In the genomic region with DNA sequence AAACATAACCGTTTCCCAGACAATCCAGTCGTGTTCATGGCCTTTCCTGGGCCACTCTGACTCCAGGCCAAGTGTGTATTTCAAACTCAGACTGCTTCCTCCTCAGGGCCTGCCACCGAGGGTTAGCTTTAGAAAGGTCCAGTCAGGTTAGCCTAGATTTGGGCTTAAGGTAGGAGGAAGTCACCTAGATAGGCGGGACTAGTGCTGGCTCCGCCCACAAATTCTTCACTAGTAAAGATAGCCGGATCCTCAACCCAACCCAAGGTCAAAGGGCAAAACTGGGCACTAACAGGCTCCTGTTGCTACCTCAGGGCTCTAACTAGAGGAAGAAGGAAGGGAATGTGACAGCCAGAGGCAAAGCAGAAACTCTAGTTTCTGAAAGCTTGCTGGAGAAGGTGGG, we compare ENCODE assay signal across 10 mouse cellular contexts. TPM values are rescaled to one million over a fixed set of nuclear protein-coding genes. Genes with fewer than 3 reads are reported as not detected.
DNase-seq lines count a peak whose midpoint lies in the region; ATAC-seq and TF ChIP-seq lines count a peak whose summit lies in the region.
"Had no signal": no experiment of that assay in that cellular context is flagged by ENCODE, and none has a peak within 500 bp of the region (broad histone marks: within the 10 kb centered on the region; RNA-seq: fewer than 3 reads in every experiment).

No protein-coding gene starts in this region.

- no peaks in the 10 kb centered on the region for H3K27me3 ChIP-seq in intestine, postnatal 0 days (replicated peaks; ENCODE audit: control insufficient read depth, insufficient read depth, low read length)
- H3K27me3 ChIP-seq in liver, embryonic 13.5 days: peaks cover 59% of the 10 kb centered on the region
- H3K27me3 ChIP-seq in stomach, embryonic 15.5 days (replicated peaks): peaks cover 22% of the 10 kb centered on the region

- peak; percentile 32 for ATAC-seq in intestine, postnatal 0 days
- ATAC-seq in liver, embryonic 13.5 days (ENCODE audit: low read depth): no peak
- no peak for ATAC-seq in stomach, embryonic 15.5 days (ENCODE audit: insufficient read depth, low FRiP score, low read depth)

- TF ChIP-seq CTCF in lung, adult 2 months (IDR thresholded peaks at IDR 0.05; ENCODE audit: insufficient read depth, low read length): no peak
- TF ChIP-seq CTCF in intestine, postnatal 0 days (IDR thresholded peaks at IDR 0.05; ENCODE audit: low read depth): no peak

- peak; percentile 61 to 70 for DNase-seq in lung, adult 18-20 months
- DNase-seq in lung, adult 2 months: no peak
- DNase-seq in liver, embryonic 13.5 days: no peak
- DNase-seq in spleen, postnatal 4 days (ENCODE audit: low spot score in 2 of 2): no peak
- DNase-seq in heart, postnatal 10 days: no peak
- DNase-seq in heart, adult 9 months (ENCODE audit: low spot score in 2 of 2): no peak
- DNase-seq: heart, postnatal 4 days had no signal

- H3K27ac ChIP-seq in intestine, postnatal 0 days (ENCODE audit: low read depth, low read length): peak overlapping the region; percentile 92
- H3K27ac ChIP-seq in liver, embryonic 13.5 days: no peak overlapping the region
- H3K27ac ChIP-seq in stomach, embryonic 15.5 days: peak overlapping the region; percentile 74
- H3K27ac ChIP-seq: midbrain, embryonic 15.5 days had no signal

- no peak for TF ChIP-seq POLR2A in lung, adult 2 months (IDR thresholded peaks at IDR 0.05; ENCODE audit: borderline replicate concordance, extremely low read depth, low read depth, low read length)

- H3K9me3 ChIP-seq in intestine, postnatal 0 days (ENCODE audit: control insufficient read depth): no peaks in the 10 kb centered on the region
- H3K9me3 ChIP-seq in liver, embryonic 13.5 days (replicated peaks): no peaks in the 10 kb centered on the region
- no peaks in the 10 kb centered on the region for H3K9me3 ChIP-seq in stomach, embryonic 15.5 days
- H3K9me3 ChIP-seq: midbrain, embryonic 15.5 days had no signal

- peaks cover 6% of the 10 kb centered on the region; the same call in 1 of the 2 replicates for H3K4me1 ChIP-seq in lung, adult 2 months (ENCODE audit: control insufficient read depth, insufficient read depth, low read length)
- H3K4me1 ChIP-seq in intestine, postnatal 0 days (replicated peaks; ENCODE audit: control insufficient read depth, insufficient read depth, low read length): peaks cover 7% of the 10 kb centered on the region; the same call in 1 of the 2 replicates
- H3K4me1 ChIP-seq in liver, embryonic 13.5 days (replicated peaks): peaks cover 53% of the 10 kb centered on the region
- H3K4me1 ChIP-seq in stomach, embryonic 15.5 days: peaks cover 44% of the 10 kb centered on the region

- H3K36me3 ChIP-seq in intestine, postnatal 0 days (ENCODE audit: control insufficient read depth, insufficient read depth): peaks cover under 1% of the 10 kb centered on the region; the same call in 1 of the 2 replicates
- H3K36me3 ChIP-seq in liver, embryonic 13.5 days: no peaks in the 10 kb centered on the region
- H3K36me3 ChIP-seq in stomach, embryonic 15.5 days: no peaks in the 10 kb centered on the region
- H3K36me3 ChIP-seq: midbrain, embryonic 15.5 days had no signal

- intact Hi-C loops in heart, postnatal 10 days (cut with DNase I): no loop called here

- H3K4me2 ChIP-seq in intestine, postnatal 0 days (replicated peaks; ENCODE audit: low read depth): peak overlapping the region; percentile 60
- H3K4me2 ChIP-seq in liver, embryonic 13.5 days: peak overlapping the region; percentile 74; the same call in 1 of the 2 replicates
- H3K4me2 ChIP-seq in stomach, embryonic 15.5 days: peak overlapping the region; percentile 85; the same call in 1 of the 2 replicates

- WGBS in lung, adult 2 months: 36% methylated on average over 6 of the region's 6 CpGs
- 19% methylated on average over 6 of the region's 6 CpGs for WGBS in intestine, postnatal 0 days
- 34% methylated on average over 6 of the region's 6 CpGs for WGBS in liver, embryonic 13.5 days (ENCODE audit: insufficient replicate concordance)
- 33% methylated on average over 6 of the region's 6 CpGs for WGBS in stomach, embryonic 15.5 days

- H3K4me3 ChIP-seq in lung, adult 2 months (replicated peaks; ENCODE audit: extremely low read depth, low read depth, low read length): no peak overlapping the region
- peak overlapping the region; percentile 62; the same call in 1 of the 2 replicates for H3K4me3 ChIP-seq in intestine, postnatal 0 days (ENCODE audit: low read depth, low read length)
- H3K4me3 ChIP-seq in liver, embryonic 13.5 days (replicated peaks): peak overlapping the region; percentile 53; the same call in 1 of the 2 replicates
- no peak overlapping the region for H3K4me3 ChIP-seq in stomach, embryonic 15.5 days (replicated peaks)

- H3K9ac ChIP-seq in intestine, postnatal 0 days (ENCODE audit: low read depth, low read length): 0 out of 2 replicates have a peak overlapping the region, but pooled peaks have one; percentile 63
- H3K9ac ChIP-seq in liver, embryonic 13.5 days: no peak overlapping the region
- no peak overlapping the region for H3K9ac ChIP-seq in stomach, embryonic 15.5 days
- H3K9ac ChIP-seq: midbrain, embryonic 15.5 days had no signal

RNA-seq across cellular contexts. Expression of a gene that starts 4.8 kb away (rescaled TPM):
- polyA plus RNA-seq in lung, adult 2 months (2012; rRNA removed): 27.6 and 27.7 TPM in 2 replicates
- 43.2 and 43.4 TPM in 2 replicates for polyA plus RNA-seq in intestine, postnatal 0 days (2015; fragmentation: Nextera tagmentation; extraction: Ambion mirVana)
- 0.35 and 0.43 TPM in 2 replicates for polyA plus RNA-seq in liver, embryonic 13.5 days (2015; fragmentation: Nextera tagmentation; extraction: Ambion mirVana)
- polyA plus RNA-seq in stomach, embryonic 15.5 days (2015; fragmentation: Nextera tagmentation; extraction: Ambion mirVana): 32.6 and 38.7 TPM in 2 replicates
- total RNA-seq in heart, postnatal 10 days (2021): under 1 TPM; 0.14 to 0.37 TPM

RNA-seq across cellular contexts. Expression of a gene that starts 6.2 kb away (rescaled TPM):
- 103 and 104 TPM in 2 replicates for polyA plus RNA-seq in lung, adult 2 months (2012; rRNA removed)
- polyA plus RNA-seq in intestine, postnatal 0 days (2015; fragmentation: Nextera tagmentation; extraction: Ambion mirVana): 27.2 and 27.6 TPM in 2 replicates
- polyA plus RNA-seq in liver, embryonic 13.5 days (2015; fragmentation: Nextera tagmentation; extraction: Ambion mirVana): 13.2 and 16.7 TPM in 2 replicates
- polyA plus RNA-seq in stomach, embryonic 15.5 days (2015; fragmentation: Nextera tagmentation; extraction: Ambion mirVana): 43.1 and 47.6 TPM in 2 replicates
- total RNA-seq in heart, postnatal 10 days (2021): 10 to 100 TPM; 43.2 to 46.4 TPM

RNA-seq across cellular contexts. Expression of a gene that starts 19.8 kb away (rescaled TPM):
- 86.4 and 104 TPM in 2 replicates for polyA plus RNA-seq in lung, adult 2 months (2012; rRNA removed)
- polyA plus RNA-seq in intestine, postnatal 0 days (2015; fragmentation: Nextera tagmentation; extraction: Ambion mirVana): 75.2 and 75.4 TPM in 2 replicates
- polyA plus RNA-seq in liver, embryonic 13.5 days (2015; fragmentation: Nextera tagmentation; extraction: Ambion mirVana): 24.5 and 26.7 TPM in 2 replicates
- polyA plus RNA-seq in stomach, embryonic 15.5 days (2015; fragmentation: Nextera tagmentation; extraction: Ambion mirVana): 54.4 and 58.1 TPM in 2 replicates
- 10 to 100 TPM; 66.5 to 68.3 TPM for total RNA-seq in heart, postnatal 10 days (2021)

RNA-seq across cellular contexts. Expression of a gene that starts 19.9 kb away (rescaled TPM):
- 60.1 and 87.9 TPM in 2 replicates for polyA plus RNA-seq in lung, adult 2 months (2012; rRNA removed)
- 268 and 287 TPM in 2 replicates for polyA plus RNA-seq in intestine, postnatal 0 days (2015; fragmentation: Nextera tagmentation; extraction: Ambion mirVana)
- 130 and 134 TPM in 2 replicates for polyA plus RNA-seq in liver, embryonic 13.5 days (2015; fragmentation: Nextera tagmentation; extraction: Ambion mirVana)
- polyA plus RNA-seq in stomach, embryonic 15.5 days (2015; fragmentation: Nextera tagmentation; extraction: Ambion mirVana): 217 and 233 TPM in 2 replicates
- 100 to 1,000 TPM in 1 of 2 experiments, 10 to 100 TPM in 1; 93.4 to 108 TPM for total RNA-seq in heart, postnatal 10 days (2021)

RNA-seq across cellular contexts. Expression of a gene that starts 33.9 kb away (rescaled TPM):
- polyA plus RNA-seq in lung, adult 2 months (2012; rRNA removed): 2.7 and 3.3 TPM in 2 replicates
- 0.66 and 1.2 TPM in 2 replicates for polyA plus RNA-seq in intestine, postnatal 0 days (2015; fragmentation: Nextera tagmentation; extraction: Ambion mirVana)
- polyA plus RNA-seq in liver, embryonic 13.5 days (2015; fragmentation: Nextera tagmentation; extraction: Ambion mirVana): 1.2 and 1.8 TPM in 2 replicates
- 3.4 and 3.8 TPM in 2 replicates for polyA plus RNA-seq in stomach, embryonic 15.5 days (2015; fragmentation: Nextera tagmentation; extraction: Ambion mirVana)
- total RNA-seq in heart, postnatal 10 days (2021): under 1 TPM; 0.27 to 0.38 TPM

Comparison
In these comparisons a context has a peak if more than half of its experiments do, and no peak if none do; other contexts are left out.
1. DNase-seq: peak in lung, adult 18-20 months (2 of 2); none in lung, adult 2 months (single experiment), liver, embryonic 13.5 days (single experiment), spleen, postnatal 4 days (0 of 2), heart, postnatal 10 days (0 of 2) and heart, adult 9 months (0 of 2).
2. H3K4me3 ChIP-seq: peak in intestine, postnatal 0 days (single experiment) and liver, embryonic 13.5 days (single experiment); none in lung, adult 2 months (single experiment) and stomach, embryonic 15.5 days (single experiment).
3. RNA of a gene that starts 4.8 kb away (polyA plus RNA-seq): 43.2 to 43.4 TPM in intestine, postnatal 0 days, 32.6 to 38.7 TPM in stomach, embryonic 15.5 days and 27.6 to 27.7 TPM in lung, adult 2 months; 0.35 to 0.43 TPM in liver, embryonic 13.5 days; every median in the first group is over 10 times any median in the second.
4. Peak in every context shown above with its lines, with median percentiles within 50 percentile points of each other: H3K4me2 ChIP-seq.